Mouse (Mus musculus) right cerebral cortex, adult 2 months (tissue): ENCODE measurements around the gene Fam43b.

Source experiments
- DNase-seq, 2 experiments: peaks; one replicate each; pipeline ENCODE4 v3.0.0; 2021 to 2022; ENCODE audit warnings: low spot score in 2 of 2

Gene Fam43b

DNA sequence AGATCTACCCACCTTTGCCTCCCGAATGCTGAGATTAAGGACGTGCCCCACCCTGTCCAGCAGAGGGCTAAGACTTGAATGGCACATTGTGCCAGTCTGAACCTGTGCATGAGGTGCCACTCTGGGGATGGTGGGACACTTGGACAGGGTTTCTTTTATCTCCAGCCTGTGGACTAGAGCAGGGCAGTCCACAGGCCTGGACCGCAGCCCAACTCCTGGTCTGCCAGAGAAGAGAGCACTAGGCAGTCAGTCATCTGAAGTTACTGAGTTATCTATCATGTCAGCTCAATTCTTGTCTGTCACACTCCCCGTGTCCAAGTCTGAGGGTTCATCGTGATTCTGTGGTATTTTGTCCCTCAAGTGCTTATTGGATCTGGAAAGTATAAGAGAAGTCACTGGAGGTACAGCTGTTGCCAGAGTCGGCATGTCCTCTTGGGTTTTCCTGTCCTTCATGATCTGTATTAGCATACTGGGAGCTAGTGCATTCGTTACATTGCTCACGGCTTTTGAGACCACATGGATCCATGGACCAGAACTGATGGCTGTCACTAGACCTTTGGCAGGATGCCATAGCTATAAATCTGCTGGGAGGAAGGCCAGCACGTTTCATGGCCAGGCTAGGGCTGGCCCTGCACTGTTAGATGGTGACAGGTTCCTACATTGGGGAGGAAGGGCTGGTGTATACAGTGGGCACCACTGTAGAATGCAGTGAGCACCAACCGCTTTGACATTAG is 42.7 kb downstream of the Fam43b start:
- no peak for DNase-seq

DNA sequence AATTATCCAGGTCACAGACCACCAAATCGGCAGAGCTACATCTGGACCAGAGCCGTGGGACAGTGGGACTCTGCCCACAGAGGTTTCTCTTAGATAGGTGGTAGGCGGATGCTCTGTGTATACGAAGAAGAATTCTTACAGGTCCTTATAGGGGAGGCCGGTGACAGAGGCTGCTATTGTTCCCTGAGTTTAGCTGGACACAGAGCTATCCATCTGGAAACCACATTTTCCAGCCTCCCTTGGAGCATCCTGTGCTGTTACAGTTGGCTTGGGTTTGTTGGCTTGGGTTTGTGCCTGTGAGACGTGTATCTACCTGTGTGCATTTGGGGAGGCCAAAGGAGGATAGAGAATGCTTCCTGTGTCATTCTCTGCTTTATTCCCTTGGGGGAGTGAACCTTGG is 43.6 kb downstream of the Fam43b start:
- no peak for DNase-seq

DNA sequence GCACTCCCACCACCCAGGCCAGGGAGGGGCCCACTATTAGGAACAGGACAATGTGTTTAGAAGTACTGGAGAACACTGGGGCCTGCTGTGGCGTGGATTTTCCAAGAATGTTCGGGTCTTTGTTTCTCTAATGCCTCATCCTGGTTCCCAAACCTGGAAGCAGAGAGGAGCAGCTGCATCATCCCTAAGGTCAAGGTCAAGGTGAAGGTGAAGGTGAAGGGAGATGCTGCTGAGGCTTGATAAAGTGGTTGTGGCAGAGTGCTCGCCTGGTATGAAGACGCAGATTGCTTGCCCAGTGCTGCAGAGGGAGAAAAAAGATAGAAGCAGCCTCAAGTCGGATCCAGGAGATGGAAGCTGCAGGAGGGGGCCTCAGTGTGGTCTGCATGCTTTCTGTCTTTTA is 44.5 kb downstream of the Fam43b start:
- no peak for DNase-seq

GRCm38 (mm10) chr4:138348716-138349115 is 47.6 kb downstream of the Fam43b start:
- DNase-seq, result no peak

DNA sequence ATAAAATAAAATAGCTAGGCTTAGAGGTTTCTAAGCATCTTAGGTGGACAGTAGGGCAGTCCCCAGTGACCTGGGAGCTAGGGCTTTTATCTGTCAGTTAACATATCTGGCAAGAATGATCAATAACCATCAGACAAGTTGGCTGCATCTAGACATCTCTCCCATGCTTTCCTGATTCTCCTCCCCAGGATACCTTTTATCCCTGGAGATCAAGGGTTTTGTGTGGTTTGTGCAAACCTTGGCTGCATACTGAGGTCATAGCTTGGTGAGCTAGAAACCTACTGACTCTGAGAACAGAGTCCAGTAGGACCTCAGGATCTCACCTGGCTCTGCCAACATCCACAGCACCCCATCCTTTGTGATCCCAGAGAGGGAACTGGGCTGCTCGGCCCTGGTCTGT is 49.0 kb downstream of the Fam43b start:
- no peak for DNase-seq

- no peak for DNase-seq
Measured at GRCm38 (mm10) chr4:138344891-138345545, 51.3 kb downstream of the Fam43b start.
